Mouse (Mus musculus) left cerebral cortex, postnatal 25 days (tissue): ENCODE results near the gene Fam120a. TPM values are rescaled to one million over a fixed set of nuclear protein-coding genes. Genes with fewer than 3 reads are reported as not detected.

Experiments used
- DNase-seq, 2 experiments: peaks; one replicate each; pipeline ENCODE4 v3.0.0; 2022; ENCODE audit warnings: low spot score in 2 of 2, mixed read lengths in 1 of 2
- intact Hi-C: fragments of 180-260 bp; cut with DNase I; formaldehyde crosslinking; loops from one replicate; pipeline ENCODE4 v1.15.1; 2025
- total RNA-seq, 2 experiments: library from RNA; stranded (reverse); gene quantifications; 2 replicates each; pipeline ENCODE4 v1.2.3; 2021

Gene Fam120a
- total RNA-seq, 2 experiments from 2014 or later: 117 to 123 TPM

DNA sequence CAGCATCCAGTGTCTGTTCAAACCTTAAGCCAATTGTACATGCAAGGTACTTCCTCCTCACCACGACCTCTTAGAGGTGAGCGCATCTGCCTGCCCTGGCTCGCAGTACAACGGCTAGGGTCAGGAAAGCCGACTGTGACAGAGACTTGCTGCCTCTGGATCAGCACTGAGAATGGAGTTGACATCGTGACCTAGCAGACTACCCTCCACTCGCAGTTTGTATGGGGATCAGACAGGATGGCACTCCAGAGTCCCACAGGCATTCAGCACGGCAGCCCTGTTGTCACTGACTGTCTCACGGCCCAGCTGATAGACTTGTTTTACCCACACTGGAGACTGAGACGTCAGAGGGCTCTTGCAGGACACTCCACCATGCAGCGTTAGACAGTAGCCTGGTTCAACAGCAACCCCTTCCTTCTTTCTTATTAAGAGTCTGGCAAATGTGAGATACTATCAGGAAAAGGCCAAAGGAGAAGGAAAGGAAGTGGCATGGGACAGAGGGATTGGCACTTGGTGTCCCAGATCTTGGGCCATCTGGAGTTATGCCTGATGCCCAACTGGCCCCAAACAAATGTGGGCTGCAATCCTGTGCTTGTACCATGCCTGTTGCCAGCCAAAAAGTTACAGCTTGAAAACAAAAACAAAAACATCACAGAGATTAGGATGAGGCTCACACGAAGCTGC is 103.0 kb downstream of the Fam120a start:
- intact Hi-C loops: no loop called here
- no peak for DNase-seq

DNA sequence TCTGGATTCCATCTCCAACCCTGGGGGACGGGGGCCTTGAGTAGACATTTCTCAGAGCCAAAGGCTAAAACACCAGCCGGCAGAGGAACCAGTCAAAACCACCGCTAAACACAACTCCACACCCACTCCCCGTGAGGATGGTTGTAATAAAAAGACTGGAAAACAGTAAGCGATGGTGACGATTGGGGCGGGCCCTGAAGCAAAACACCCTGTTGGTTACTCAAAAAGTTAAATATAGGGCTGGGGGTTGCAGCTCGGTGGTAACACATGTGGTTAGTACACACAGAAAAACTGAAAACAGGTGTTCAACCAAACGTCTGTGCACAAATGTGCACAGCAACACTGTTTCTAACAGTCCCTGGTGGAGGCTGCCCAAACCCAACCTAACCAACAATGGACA is 104.3 kb downstream of the Fam120a start:
- DNase-seq: no peak
- intact Hi-C loops: no loop called here

DNA sequence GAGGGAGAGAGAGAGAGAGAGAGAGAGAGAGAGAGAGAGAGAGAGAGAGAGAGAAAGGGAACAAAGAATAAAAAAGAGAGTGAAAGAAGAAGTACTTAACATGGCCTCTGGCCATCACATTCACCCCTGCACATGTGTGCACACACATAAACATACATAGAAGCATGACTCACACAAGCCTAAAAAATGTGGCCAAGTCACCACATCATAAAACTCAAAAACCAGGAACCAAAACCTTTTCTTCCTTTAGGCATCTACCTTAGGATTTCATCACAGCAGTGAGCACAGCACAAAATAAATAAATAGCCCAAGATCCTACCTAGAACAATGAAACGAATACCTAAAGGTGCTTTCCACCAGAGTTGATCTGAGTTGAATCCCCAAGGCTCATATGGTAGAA is 105.9 kb downstream of the Fam120a start:
- DNase-seq: no peak
- intact Hi-C loops: no loop called here

DNA sequence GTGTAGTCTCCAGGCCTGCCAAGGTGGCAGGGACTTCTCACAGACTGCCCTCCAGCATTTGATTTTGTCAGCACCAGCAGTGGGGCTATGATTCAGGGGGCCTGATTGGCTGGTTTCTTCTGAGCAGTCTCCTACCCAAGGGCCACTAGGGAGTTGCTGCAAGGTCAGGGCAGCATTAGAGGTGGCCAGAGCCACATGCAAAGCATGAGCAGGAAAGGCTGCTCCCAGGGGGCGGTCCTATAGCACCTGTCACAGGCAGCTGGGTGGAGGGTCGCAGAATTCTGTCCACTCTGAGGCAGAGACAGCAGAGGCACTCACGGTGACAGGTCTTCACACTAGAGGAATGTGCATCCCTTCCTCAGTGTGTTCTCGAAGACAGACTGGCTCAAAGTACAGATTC is 109.0 kb downstream of the Fam120a start:
- no peak for DNase-seq
- intact Hi-C loops: no loop called here

DNA sequence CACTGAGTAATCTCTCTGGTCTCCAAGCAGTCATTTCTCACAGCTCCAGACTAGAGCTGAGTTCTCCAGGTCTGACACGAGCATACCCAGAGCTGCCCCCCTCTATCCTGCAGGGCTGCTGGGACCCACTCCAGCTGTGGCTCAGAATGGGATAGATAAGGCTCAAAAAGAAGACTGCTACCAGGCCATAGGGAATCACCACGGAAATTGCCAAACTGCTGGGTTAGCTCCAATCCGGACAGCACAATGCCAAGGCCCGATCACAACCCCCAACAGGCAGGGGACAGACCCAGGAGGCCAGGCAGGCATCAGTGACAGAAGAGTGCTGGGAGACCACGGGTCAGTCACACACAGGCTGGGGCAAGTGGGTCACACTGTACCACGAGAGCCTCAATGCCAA is 109.8 kb downstream of the Fam120a start:
- intact Hi-C loops: no loop called here
- DNase-seq: no peak

DNA sequence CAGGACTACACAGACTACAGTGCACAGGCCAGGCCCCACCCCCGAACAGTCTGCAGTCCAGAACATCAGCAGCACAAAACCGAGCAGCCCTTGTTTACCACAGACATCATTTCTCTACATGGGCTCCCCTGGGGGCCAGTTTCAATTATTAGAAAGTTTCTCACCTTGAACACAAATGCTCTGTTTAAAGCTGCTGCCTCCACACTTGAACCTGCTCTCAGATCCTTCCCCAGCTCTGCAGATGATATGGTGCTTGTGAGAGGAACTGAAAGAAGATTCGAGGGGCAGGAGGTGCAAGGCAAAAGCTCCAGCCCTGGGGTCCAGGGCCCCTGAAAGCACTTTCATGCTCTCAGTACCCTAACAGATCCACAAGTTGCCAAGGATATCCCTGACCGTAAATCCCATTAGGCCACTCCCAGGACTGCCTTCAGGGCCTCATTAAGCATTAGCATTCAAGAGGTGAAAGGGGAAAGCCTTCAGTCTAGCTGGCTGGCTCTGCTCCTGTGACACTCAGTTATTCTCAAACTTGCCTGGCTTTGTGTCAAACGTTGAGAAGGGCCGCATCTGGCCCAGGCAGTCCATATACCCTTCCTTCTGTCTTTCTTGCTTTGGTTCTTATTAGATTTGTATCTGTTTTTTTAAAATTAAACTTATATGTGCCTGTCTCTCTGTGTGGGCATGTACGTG is 110.4 kb downstream of the Fam120a start:
- intact Hi-C loops: no loop called here
- DNase-seq: no peak

DNA sequence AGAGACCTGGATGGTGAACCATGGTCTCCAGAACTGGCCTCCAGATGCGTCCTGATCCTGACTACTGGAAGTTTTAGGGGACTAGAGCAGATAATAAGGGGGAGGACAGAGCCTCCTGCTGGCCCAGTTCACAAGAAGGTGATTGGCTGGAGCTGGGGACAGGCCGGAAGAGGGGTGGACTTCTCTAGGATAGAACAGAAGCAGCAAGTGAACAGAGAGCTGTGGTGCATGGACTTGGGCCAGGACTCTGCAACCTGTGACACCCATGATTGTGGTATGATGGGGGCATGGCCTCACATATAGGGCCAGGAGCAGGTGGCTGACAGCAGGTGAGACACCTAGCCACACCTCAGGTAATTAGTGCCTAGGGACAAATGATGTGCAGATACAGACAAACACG is 113.9 kb downstream of the Fam120a start:
- no peak for DNase-seq
- intact Hi-C loops: no loop called here

DNA sequence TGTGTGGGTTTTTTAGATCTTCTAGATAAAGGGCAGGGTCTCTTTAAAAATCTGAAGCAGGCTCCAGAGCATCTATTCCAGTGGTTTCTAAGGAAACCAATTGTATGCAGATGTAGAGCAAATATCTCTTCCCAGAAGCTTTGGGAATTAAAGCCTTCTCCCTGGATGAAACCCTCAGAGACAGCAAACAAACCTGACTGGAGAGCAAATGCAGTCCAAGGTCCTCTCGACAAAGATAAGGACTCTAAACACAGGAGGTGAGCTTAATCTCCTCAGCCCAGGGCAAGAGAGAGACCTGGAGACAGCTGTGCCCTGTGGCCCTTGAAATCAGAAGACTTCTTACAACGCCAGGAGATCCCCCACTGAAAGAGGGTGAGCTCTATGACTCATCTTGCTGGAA is 114.3 kb downstream of the Fam120a start:
- intact Hi-C loops: no loop called here
- DNase-seq: no peak

DNA sequence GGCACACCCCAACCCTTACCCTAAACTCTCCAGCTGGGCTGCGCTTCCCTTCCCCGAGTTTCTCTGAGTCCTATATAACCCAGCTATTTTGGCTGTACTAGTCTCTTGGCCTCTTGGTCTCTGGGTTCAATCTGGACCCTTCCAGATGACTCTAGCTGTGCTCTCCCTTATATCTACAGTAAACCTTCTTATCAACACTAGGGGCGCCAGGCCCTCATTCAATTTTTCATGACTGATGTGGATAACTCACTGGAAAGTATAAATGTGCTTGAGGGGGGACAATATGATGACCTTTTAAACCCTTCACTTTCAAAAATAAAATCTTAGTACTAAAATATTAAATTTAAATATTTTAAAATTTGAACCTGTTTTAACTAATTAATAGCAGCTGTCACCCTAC is 115.0 kb downstream of the Fam120a start:
- DNase-seq: no peak
- intact Hi-C loops: no loop called here

DNA sequence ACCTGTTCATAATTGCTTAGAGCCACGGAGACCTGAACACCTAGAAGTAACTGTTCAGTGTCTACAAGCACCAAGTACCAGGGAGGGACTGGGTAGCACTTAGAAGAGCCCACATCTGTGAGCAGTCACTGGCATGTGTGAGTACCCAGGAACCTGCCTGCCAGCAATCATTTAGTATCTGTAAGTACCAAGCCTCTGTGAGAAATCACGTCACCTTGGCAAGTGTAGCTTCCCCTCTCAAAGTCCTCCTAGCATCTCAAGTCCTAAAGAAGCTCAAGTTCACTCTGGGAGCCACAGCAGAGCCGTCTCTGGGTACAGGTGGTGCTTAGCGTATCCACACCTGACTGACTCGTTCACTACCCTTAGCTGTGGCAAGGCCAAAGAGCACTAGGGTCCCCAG is 116.1 kb downstream of the Fam120a start:
- no peak for DNase-seq
- intact Hi-C loops: no loop called here

DNA sequence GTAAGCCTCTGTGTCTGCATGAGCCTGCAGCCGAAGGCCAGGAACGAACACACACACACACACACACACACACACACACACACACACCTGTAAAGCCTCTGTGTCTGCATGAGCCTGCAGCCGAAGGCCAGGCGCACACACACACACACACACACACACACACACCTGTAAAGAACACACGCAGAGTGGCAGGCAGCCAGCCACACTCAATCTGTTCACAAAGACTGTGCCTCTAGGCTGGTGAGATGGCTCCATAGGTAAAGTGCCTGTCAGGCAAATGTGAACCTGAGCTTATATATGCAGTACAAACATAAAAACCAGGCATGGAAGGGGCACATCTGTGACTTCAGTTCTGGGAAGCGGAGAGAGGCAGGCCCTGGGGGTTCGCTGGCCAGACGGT is 117.0 kb downstream of the Fam120a start:
- intact Hi-C loops: no loop called here
- DNase-seq: no peak

DNA sequence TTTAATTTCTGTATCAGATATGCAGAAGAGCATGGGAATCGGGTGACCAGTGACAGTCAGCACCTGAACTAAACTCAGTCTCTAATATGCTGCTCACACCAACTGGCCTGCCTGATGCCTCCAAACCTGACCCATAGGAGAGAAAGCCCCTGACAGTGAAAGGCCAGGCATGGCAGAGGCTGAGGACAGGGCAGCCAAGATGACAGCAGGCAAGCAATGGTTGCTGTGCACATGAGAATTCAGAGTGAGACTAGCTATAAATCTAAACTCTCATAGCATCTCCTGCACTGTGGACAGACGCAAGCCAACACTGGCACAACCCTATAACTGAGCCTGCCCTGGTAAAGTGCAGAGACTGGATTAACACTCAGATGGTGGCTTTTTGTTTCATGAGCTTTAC is 117.5 kb downstream of the Fam120a start:
- no peak for DNase-seq
- intact Hi-C loops: no loop called here

DNA sequence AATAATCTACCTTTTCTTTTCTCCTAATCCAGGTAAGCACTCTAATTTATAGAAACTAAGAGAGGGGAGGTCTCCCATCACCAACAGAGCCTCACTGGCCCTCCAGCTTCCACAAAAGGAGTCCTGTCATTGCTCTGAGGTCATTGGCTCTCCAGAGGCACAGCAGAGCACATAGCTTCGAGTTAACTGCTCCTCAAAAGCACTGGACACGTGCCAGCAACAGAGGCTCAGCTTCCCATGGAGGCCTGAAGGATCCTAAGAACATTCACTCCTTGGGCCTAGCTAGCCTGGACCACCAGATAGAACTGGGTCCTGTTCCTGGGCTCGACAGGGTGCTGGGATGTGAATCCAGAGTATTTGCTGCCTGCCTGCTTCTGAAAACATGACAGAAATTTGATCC is 118.7 kb downstream of the Fam120a start:
- peak in 1 of 2 experiments; percentile 28 for DNase-seq
- intact Hi-C loops: no loop called here

DNA sequence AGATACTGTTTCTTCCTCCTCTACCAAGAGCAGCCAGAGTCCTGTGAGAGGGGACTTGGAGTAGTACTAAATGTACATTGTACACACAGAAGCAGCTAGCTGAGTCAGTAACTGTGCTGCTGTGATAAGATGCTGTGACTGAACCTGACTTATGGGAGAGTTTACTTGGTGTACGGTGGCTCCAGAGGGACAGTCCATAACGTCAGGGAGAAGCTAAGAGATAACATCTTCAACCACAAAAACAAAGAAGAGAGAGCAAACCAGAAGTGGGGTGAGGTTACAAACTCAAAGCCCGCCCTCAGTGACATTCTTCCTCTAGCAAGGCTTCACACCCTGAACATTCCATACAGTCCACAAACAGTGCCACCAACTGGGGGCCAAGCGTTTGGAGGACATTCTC is 122.5 kb downstream of the Fam120a start:
- no peak for DNase-seq
- intact Hi-C loops: no loop called here

DNA sequence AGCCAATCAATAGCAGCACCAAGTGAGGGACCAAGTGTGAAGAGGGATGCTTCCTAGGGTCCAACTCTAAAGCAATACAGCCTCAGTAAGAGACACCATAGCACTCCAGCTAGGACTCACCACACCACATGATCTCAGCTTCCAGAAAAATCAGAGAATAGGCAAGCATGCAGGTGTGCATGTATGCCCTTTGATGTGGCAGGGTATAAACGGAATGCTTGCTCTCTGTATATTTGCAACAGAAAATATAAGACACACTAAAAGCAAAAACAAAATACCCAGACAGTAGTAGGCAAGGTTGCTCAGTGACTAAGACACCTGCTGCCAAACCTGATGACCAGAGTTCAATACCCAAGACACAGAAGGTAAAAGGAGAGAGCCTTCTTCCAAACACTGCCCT is 124.3 kb downstream of the Fam120a start:
- no peak for DNase-seq
- intact Hi-C loops: no loop called here

DNA sequence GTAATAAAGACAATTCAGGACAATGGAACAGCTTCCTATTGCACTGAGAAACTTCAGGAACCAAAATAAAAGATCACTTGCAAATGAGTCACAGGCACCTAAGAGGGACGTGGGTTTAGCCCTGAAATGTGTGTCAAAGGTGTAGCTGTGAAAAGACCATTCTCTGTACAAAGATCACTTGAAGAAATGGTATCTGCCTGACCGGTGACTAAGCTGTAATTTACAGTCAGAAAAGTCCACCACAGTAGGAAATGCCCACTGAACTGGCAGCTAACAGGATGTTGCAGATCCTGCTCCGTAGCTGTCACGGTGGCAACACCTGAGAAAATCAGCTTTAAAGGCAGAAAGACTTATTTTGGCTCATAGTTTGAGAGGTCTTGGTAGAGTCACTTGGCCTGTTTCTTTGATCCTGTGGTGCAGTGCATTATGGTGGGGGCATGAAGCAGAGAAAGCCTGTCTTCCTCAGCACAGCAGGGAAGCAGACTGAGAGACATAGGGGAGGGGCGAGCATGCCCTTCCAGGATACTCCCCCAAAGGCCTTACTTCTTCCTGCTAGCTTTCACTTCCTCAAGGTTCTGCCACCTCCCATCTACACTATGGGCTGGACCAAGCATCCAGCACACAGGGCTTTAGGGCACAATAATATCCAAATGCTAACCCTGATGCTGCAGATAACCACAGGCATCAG is 125.8 kb downstream of the Fam120a start:
- DNase-seq: no peak
- intact Hi-C loops: no loop called here

DNA sequence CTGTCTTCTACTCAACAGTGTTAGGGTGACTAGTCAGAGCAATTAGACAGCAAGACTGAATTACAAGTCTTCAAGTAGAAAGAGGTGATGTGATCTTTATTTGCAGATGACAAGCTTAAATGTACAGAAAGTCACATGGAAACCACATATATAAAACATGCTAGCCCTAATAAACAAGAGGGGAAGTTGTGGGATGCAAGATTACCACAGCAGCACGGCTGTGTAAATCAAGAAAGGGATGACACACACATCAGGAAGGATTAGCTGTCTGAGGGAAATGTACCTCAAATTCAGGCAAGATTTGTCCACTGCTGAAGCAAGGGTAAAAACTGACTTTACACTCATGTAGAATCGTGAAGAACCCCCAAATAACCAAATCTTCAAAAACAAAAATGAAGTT is 129.5 kb downstream of the Fam120a start:
- DNase-seq: no peak
- intact Hi-C loops: no loop called here

DNA sequence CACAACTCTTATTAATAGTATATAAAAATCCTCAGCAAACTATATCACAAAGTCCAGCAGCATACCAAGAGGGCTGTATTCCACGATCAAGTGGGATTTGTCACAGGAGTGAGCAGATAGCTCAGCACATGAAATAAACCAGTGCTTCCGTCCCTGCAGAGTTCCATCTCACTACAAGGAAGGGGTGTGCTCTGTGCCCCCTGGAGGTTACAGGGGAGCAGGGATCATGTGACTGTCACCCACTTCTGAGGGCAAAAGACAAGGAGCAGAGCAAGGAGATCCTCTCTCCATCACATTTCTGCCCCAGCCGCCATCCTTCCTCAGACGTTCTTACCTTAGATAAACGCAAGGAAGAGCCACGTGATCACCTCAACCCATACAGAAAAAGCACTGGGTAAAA is 130.3 kb downstream of the Fam120a start:
- intact Hi-C loops: no loop called here
- no peak for DNase-seq

DNA sequence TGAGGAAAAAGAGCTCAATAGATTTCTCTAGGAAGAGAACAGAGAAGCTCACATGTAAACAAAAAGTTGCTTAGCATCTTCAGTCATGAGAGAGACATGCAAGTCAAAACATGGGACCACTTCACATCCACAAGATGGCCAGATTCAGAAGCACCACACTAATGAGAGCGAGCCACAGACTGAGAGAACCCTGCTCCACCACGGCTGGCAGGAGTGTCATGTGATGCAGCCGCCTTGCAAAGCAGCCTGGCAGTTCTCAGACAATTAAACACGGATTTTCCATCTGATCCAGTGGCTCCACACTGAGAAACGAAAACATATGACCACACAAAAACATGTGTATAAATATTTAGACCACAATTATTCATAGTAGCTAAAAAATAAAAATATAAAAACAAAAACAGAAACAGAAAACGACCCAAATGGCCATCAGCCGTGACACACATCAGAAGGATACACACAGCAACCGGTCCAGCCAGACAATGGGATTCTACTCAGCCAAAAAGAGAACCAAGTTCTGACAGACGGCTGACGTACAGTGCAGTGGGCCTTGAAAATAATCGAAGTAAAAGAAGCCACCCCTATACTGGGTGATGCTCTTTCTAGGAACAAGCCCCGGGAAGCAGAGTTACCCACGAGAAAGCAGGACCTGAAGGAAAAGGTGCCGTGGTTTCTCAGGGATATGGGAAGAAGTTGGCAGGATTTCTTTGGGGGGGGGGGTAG is 137.1 kb downstream of the Fam120a start:
- intact Hi-C loops: no loop called here
- peak in 1 of 2 experiments; percentile 15 for DNase-seq

DNA sequence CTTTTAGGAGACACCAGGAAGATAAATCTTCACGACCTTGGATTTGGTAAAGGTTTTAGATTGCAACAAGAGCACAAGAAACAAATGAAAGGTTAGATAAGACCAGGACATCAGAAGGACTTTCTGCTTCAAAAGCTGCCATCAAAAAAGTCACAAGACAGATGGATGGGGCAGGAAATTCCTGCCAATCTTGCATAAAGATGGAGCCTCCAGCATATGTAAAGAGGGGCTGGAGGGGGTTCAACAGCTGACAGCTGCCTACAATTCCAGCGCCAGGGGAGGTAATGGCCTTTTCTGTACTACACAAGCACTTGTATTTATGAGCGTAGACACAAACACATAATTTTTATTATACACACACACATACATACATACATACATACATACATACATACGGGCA is 138.0 kb downstream of the Fam120a start:
- DNase-seq: no peak
- intact Hi-C loops: no loop called here
